ENCODE assay signal across 25 mouse cellular contexts in genomic region chr6:128164632-128165031, GRCm38 (mm10). TPM values are rescaled to one million over a fixed set of nuclear protein-coding genes. Genes with fewer than 3 reads are reported as not detected.
DNase-seq lines count a peak whose midpoint lies in the region; ATAC-seq and TF ChIP-seq lines count a peak whose summit lies in the region.
"Had no signal": no experiment of that assay in that cellular context is flagged by ENCODE, and none has a peak within 500 bp of the region (broad histone marks: within the 10 kb centered on the region; RNA-seq: fewer than 3 reads in every experiment).

No protein-coding gene starts in this region.

- H3K27me3 ChIP-seq in hindbrain, embryonic 16.5 days (replicated peaks; ENCODE audit: control insufficient read depth, insufficient read depth, low read length) = no peaks in the 10 kb centered on the region
- H3K27me3 ChIP-seq: Patski had no signal

- no peaks in the 10 kb centered on the region for H3K36me3 ChIP-seq in ES-E14 (ENCODE audit: control insufficient read depth, insufficient read depth, low read length, poor library complexity, severe bottlenecking)
- H3K36me3 ChIP-seq in hindbrain, embryonic 16.5 days (ENCODE audit: control insufficient read depth, insufficient read depth, low read length) = no peaks in the 10 kb centered on the region
- H3K36me3 ChIP-seq: G1E had no signal

- no peak overlapping the region; a peak in 1 of 4 replicates for H3K4me3 ChIP-seq in ES-E14 (ENCODE audit: insufficient read depth in 1 of 2, low read depth in 1 of 2, low read length in 2 of 2, poor library complexity in 1 of 2, severe bottlenecking in 1 of 2)
- H3K4me3 ChIP-seq in hindbrain, embryonic 16.5 days (ENCODE audit: low read length) = no peak overlapping the region

- H3K27ac ChIP-seq in ES-E14 (ENCODE audit: insufficient read depth, low read depth, low read length, poor library complexity, severe bottlenecking) = no peak overlapping the region
- H3K27ac ChIP-seq in hindbrain, embryonic 16.5 days (ENCODE audit: low read depth, low read length) = no peak overlapping the region

- DNase-seq in ES-CJ7 (ENCODE audit: low read depth, low spot score) (peak; percentile 64), ES-E14 (ENCODE audit: low read depth, low spot score) (no peak), R1 (ENCODE audit: low read depth, low spot score) (peak; percentile 71), ZHBTc4 (ENCODE audit: low read depth, low spot score) (peak; percentile 42)
- DNase-seq in left cerebral cortex, adult 9 months (ENCODE audit: low spot score in 2 of 2) = no peak
- no peak for DNase-seq in left cerebral cortex, adult 18-20 months (ENCODE audit: low spot score in 2 of 2)
- DNase-seq in urinary bladder, postnatal 25 days (ENCODE audit: low spot score) = no peak
- DNase-seq: adrenal gland, adult 2 months; adrenal gland, adult 8-10 months; adrenal gland, postnatal 10 days; adrenal gland, postnatal 14 days; adrenal gland, postnatal 25 days; adrenal gland, postnatal 36 days; B cell, adult 2 months; cerebellum, adult 11 months; cerebellum, adult 11-12 months; cerebellum, adult 18-20 months; cerebellum, adult 2 months; cerebellum, adult 8-10 months; cerebellum, adult 9-10 months had no signal

- in situ Hi-C loops in ES-E14 (cut with MboI; ENCODE audit: low sequenced_read_pairs in 2 of 2, unreplicated experiment in 2 of 2) = no loop called here

- H3K4me2 ChIP-seq in hindbrain, embryonic 16.5 days (ENCODE audit: low read length) = no peak overlapping the region

- WGBS in hindbrain, embryonic 16.5 days = 85% methylated on average over 8 of the region's 8 CpGs

- H3K9me3 ChIP-seq in ES-E14 (ENCODE audit: control insufficient read depth, insufficient read depth, low read depth, low read length) = no peaks in the 10 kb centered on the region
- no peaks in the 10 kb centered on the region for H3K9me3 ChIP-seq in hindbrain, embryonic 16.5 days (ENCODE audit: control insufficient read depth, low read length)

- H3K4me1 ChIP-seq in ES-E14 (ENCODE audit: control insufficient read depth in 2 of 2, insufficient read depth in 2 of 2, low read length in 2 of 2, poor library complexity in 1 of 2) = peaks cover 13 to 19% of the 10 kb centered on the region in 2 experiments; a peak in 3 of 4 replicates
- no peaks in the 10 kb centered on the region for H3K4me1 ChIP-seq in hindbrain, embryonic 16.5 days (ENCODE audit: control insufficient read depth, insufficient read depth, low read depth, low read length)

- no peak overlapping the region for H3K9ac ChIP-seq in ES-E14 (ENCODE audit: insufficient read depth, low read depth, low read length, poor library complexity, severe bottlenecking)
- H3K9ac ChIP-seq in hindbrain, embryonic 16.5 days (ENCODE audit: low read depth, low read length) = no peak overlapping the region

- ATAC-seq in hindbrain, embryonic 16.5 days = no peak
- ATAC-seq: activated CD4-positive, CD25-positive, alpha-beta regulatory T cell, adult 4 months; CD4-positive, CD25-positive, alpha-beta regulatory T cell, adult 4 months; Patski had no signal

TF ChIP-seq in ES-E14, 5 proteins besides CTCF, POLR2A, EP300 and RAD21:
- no peak for TF ChIP-seq ZC3H11A (IDR thresholded peaks at IDR 0.05; ENCODE audit: borderline replicate concordance, low read depth, low read length)
- peak; percentile 80 for TF ChIP-seq ZNF384 (IDR thresholded peaks at IDR 0.05; ENCODE audit: low read depth, low read length)

RNA-seq across cellular contexts. Expression of gene Tspan9, which starts 21.2 kb away (rescaled TPM):
- total RNA-seq in ES-E14 (2012; rRNA removed) = 161 and 175 TPM in 2 replicates
- total RNA-seq in left cerebral cortex, adult 18-20 months (2021) = 10 to 100 TPM; 53.5 to 53.8 TPM
- polyA plus RNA-seq in hindbrain, embryonic 16.5 days (2015; fragmentation: Nextera tagmentation; extraction: Ambion mirVana) = 62.6 and 66.8 TPM in 2 replicates
- polyA plus RNA-seq: G1E had no signal

Comparison
In these comparisons a context has a peak if more than half of its experiments do, and no peak if none do; other contexts are left out.
1. DNase-seq: peak in ES-CJ7 (single experiment), R1 (single experiment) and ZHBTc4 (single experiment); none in ES-E14 (single experiment), left cerebral cortex, adult 9 months (0 of 2), left cerebral cortex, adult 18-20 months (0 of 2) and urinary bladder, postnatal 25 days (single experiment).